Mouse (Mus musculus) frontal cortex, postnatal 14 days (tissue): Measurements from ENCODE around the gene Pard3.

Source experiments
- DNase-seq, 2 experiments: peaks; one replicate each; pipeline ENCODE4 v3.0.0; 2022; ENCODE audit warnings: low spot score in 2 of 2

Gene Pard3

GRCm38 (mm10) chr8:127284462-127285216, 220.9 kb downstream of the Pard3 start:
- no peak for DNase-seq

- no peak for DNase-seq
Measured at GRCm38 (mm10) chr8:127287816-127288215, 224.1 kb downstream of the Pard3 start.

- DNase-seq: no peak
Measured at GRCm38 (mm10) chr8:127292307-127292706, 228.6 kb downstream of the Pard3 start.

DNA sequence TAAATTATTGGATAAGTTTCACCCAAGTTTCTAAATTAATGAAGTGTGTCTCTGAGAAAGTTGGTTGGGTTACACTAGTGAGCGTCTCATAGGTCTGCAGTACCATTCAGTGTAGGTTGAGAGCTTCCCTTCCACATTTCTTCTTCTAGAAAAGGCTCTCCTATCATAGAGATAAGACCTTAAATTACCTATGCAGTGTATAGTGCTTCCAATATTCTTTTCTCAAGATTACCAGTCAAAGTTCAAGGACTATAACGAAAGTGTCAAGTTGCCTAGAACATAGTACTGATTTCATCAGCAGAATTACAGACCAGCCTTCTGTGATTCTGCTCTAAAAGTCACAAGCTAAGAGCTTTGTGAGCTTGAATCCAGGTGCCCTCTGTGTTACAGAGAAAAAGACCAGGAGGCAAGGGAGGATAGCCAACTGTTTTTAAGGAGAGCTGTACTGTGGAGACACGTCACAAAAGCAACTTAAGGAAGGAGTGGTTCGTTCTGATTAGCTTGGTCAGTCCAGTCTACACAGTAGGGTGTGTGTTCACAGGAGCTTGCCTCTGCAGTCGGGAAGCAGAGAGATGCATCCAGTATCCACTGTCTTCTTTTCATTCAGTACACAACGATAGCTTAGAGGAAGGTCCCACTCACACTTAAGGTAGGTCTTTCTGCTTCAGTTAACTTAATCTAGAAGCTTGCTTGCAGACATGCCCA, 229.5 kb downstream of the Pard3 start:
- DNase-seq: no peak

DNA sequence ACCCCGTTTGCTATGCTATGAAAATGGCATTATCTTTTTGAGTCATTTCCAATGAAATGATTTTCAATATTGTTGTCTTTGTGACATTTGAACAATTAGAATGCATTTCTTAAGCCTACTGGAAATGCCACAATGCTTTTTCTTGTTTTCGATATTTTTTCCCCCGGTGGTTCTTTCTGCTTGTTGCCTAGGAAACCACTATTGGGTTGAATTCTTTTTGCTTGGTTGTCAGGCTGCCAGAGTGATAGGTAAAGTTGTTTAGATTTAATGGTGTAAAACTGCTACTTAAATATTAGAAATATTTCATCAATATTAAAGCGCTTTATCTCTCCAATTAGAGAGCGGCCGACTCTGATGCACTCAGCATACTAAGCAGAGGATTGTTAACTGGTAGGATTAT, 230.4 kb downstream of the Pard3 start:
- DNase-seq: no peak

DNA sequence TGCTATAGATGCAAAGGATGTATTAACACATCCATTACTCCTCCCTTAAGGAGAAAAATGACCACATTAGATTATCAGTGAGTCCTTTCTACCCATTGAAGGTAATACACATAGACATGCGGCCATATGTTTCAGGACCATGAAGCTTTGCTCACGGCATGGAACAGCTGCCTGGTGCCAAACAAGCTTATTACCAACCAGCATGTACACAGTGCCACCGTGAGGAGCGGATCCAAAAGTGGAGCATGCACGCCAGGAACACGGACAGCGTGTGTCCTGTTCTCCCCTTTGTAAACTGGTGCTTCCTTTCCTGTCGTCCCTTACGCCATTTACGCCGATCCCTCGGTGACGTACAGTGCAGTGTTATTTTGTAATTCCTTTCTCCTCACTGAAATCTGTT, 232.2 kb downstream of the Pard3 start:
- DNase-seq: no peak

DNA sequence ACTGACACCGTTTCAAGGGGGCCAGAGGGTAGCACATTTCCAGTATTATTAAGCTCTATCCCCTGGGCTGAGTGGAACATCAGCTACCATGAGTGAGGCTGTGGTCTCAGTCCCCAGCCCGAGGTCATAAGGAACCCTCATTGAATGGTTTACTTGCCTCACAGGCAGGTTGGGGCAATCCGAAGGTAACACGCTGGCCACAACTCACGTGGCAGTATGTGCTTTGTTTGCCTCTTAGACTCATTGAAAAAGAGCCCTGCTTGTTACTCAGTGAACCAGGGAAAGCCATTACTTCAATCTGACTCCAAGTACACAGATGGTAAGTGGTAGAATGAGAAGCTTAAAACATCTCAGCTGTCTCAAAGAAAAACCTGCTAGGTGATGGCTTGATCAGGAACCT, 236.8 kb downstream of the Pard3 start:
- DNase-seq: no peak

DNA sequence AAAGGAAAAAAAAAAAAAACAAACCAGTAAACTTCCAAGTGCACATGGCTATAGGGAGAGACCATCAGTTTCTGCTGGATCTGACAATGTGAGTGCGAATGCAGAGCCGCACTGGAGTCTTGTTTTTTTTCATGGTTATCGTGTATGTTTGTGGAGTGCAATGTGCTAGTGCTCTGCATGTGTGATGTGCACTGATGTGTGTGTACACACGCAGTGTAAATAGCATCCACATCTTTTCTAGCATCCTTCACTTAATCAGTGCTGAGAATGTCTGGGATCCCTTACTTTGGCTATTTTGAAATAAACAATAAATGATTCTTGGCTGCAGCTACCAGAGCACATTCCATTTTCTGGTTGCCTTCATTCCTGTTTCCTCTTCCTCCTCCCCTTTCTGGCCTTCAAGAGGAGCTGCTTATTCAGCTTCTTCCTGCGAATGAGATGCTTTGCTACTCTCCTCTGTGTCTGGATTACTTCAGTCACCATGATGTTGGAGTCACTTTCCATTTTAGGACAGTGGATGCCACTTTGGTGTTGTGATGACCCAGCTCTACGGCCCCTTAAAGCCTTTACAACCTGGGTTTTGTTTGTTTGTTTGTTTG, 239.3 kb downstream of the Pard3 start:
- no peak for DNase-seq

DNA sequence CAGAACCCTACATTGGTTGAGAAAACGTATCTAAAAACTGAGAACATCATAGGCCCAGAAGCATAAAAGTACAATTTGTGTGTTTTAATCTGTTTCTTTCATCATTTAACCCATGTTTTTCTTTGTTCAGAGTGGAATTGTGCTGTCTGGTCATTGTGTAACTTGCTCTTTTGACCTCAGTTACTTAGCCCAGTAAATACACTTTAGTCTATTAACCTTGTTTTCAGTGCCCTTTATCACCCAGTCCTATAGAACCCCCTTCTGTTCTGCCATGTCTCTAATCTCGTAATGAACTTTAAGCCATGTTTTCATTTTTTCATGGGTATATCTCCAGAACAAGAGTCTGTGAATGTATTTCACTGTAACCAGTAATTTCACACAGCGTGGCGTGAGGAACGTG, 243.3 kb downstream of the Pard3 start:
- no peak for DNase-seq

DNA sequence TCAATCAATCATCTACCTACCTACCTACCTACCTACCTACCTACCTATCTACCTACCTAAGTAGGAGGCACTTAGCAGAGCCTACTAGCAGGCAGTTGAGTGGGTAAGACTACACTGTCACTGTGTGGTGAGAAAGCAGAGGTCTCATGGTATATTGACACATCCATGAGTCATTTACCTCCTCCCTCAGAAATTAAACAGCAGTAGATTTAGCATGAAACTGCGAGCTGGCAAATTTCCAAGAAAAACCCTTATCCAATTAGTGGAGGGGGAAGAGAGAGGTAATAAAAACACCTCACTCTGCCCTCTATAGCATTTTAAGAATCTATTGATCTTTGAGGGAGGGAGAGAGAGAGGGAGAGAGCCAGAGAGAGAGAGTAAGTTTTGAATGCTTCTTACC, 245.7 kb downstream of the Pard3 start:
- DNase-seq: no peak

GRCm38 (mm10) chr8:127315811-127316210, 252.1 kb downstream of the Pard3 start:
- no peak for DNase-seq

DNA sequence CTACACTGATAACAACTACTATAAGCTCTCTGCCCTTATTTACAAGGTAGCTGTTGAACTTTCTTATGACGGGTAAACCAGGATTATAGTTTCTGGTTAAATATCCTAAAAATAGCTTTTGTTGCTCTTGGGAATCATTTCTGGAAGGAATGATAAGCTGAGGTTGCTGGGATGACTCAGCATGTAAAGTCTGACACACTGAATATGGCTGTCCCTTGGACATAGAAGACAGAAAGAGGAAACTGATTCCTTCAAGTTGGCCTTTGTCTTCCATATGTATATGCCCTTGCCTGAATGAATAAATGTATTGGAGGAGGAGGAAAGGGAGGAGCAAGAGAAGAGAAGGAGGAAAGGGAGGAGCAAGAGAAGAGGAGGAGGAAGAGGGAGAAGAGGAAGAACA, 254.2 kb downstream of the Pard3 start:
- DNase-seq: no peak

GRCm38 (mm10) chr8:127318377-127319159, 254.9 kb downstream of the Pard3 start:
- DNase-seq: no peak

- DNase-seq: no peak
Measured at GRCm38 (mm10) chr8:127320930-127321329, 257.2 kb downstream of the Pard3 start.

- no peak for DNase-seq
Measured at GRCm38 (mm10) chr8:127323583-127324360, 260.1 kb downstream of the Pard3 start.

DNA sequence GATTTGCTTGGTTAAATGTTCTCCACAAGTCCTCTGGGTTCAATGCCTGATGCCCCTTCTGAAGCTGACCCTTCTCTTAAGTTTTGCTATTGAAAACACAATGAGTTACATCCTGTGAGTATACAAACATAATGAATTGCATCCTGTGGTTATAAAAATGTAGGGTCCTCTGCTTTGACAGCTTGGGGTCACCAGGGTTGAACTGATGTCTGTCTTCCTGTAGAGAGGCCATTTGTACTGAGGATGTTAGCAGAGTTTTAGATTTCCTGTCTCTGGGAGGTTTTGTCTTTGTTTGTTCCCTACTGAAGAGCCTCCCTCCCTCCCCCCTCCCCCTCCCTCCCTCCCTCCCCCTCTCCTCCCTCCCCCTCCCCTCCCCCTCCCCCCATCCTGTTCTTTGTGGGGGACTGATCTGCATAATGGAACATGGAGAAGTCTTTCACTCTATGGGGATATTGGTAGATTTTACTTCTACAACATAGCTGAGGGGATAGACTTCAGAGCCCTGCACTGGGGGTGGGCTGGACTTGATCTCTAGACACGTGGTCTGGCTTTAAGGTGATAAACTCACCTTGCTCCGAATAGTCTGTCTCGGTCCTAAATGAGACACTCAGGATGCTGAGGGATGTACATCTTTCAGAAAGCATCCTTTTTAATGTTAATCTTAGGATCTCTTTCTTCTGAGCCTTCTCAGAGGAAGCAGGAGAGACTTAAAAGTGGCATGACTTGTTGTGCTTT, 261.3 kb downstream of the Pard3 start:
- DNase-seq: no peak

DNA sequence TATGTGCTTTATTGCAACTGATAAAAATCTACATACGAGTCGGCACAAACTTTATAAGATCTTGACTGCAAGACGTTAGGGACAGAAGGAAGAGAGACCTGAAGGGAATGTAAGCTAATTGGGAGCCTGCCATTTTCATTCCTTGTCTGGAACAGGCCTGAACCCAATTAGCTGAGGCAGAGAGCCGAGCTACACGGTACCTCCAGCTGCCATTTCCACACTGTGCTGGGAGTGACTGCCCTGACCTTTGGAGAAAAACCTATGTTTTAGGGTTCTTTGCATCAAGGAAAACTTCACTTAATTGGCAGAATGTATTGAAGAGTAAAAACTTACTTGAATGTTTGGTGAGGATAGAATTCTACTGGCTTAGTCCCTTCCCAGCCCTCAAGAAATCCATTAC, 262.1 kb downstream of the Pard3 start:
- no peak for DNase-seq

GRCm38 (mm10) chr8:127330258-127331187, 266.8 kb downstream of the Pard3 start:
- no peak for DNase-seq

DNA sequence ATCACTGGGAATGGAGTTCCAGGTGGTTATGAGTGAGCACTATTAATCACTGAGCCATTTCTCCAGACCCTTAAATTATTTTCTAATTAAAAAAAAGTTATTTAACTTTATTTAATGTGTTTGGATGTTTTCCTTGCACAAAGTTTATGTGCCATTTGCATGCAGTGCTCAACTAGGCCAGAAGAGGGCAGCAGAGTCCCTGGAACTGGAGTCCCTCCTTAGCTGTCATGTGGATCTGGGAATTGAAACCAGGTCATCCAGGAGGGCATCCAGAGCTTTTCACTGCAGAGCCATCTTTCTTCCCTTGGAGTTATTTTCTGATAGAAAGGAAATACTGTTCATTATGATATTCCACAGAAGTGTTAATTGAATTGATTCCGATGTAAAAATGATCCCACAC, 268.1 kb downstream of the Pard3 start:
- DNase-seq: peak in 1 of 2 experiments; percentile 17

- no peak for DNase-seq
Measured at GRCm38 (mm10) chr8:127335216-127335615, 271.5 kb downstream of the Pard3 start.
